Mouse (Mus musculus): ENCODE data around the gene Gm4894.

GRCm38 (mm10) chr9:49227442-49227841 lies 22.9 kb upstream of the Gm4894 start:
- TF ChIP-seq CTCF (conservative IDR thresholded peaks at IDR 0.05; ENCODE audit: low read length) (no peak), NANOG (IDR thresholded peaks at IDR 0.05; ENCODE audit: borderline replicate concordance, low read length) (no peak)
